9 mouse cellular contexts compared by ENCODE assay signal in the genomic region with DNA sequence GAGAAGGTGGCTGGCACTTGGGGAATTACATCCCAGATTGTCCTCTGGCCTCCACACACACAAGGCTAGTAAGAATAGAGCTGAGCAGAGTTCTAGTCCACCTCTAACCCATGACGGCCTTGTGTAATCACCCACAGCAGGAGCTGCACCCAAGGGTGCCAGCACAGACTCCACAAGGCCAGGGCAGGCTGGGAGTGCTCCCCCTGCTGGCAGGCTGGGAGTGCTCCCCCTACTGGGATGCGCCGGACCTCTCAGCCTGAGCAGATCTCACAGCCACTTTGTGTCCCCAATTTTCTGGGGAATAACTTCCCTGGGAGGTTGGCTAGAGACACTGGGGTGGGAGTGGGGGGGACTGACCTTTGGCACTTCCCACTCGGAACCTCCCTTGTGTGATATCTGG.
DNase-seq lines count a peak whose midpoint lies in the region; ATAC-seq and TF ChIP-seq lines count a peak whose summit lies in the region.
"Had no signal": no experiment of that assay in that cellular context is flagged by ENCODE, and none has a peak within 500 bp of the region (broad histone marks: within the 10 kb centered on the region; RNA-seq: fewer than 3 reads in every experiment).

No protein-coding gene starts in this region.

- no peak for TF ChIP-seq EP300 in lung, postnatal 0 days (IDR thresholded peaks at IDR 0.05)

- WGBS in midbrain, embryonic 14.5 days, result 30% methylated on average over 4 of the region's 4 CpGs
- 25% methylated on average over 4 of the region's 4 CpGs for WGBS in midbrain, embryonic 15.5 days
- 13% methylated on average over 4 of the region's 4 CpGs for WGBS in lung, postnatal 0 days

- peak; percentile 44 for DNase-seq in gastrocnemius, adult 18-20 months (ENCODE audit: low spot score)
- no peak for DNase-seq in gastrocnemius, adult 8-10 months (ENCODE audit: low spot score in 2 of 2)
- peak; percentile 41 for DNase-seq in midbrain, embryonic 14.5 days
- peak; percentile 11 for DNase-seq in adipocyte (ENCODE audit: low spot score)
- DNase-seq in embryo, embryonic 9.5 days (ENCODE audit: extremely low spot score), result peak; percentile 34
- peak; percentile 45 for DNase-seq in lung, postnatal 0 days (ENCODE audit: low spot score)
- DNase-seq in thymus, postnatal 10 days (ENCODE audit: low spot score in 2 of 2), result peak; percentile 12 to 77

- no peak overlapping the region for H3K4me3 ChIP-seq in midbrain, embryonic 14.5 days (replicated peaks; ENCODE audit: low read depth, low read length)
- no peak overlapping the region for H3K4me3 ChIP-seq in midbrain, embryonic 15.5 days
- H3K4me3 ChIP-seq in lung, postnatal 0 days (ENCODE audit: low read depth, low read length), result no peak overlapping the region
- H3K4me3 ChIP-seq: limb, embryonic 13.5 days had no signal

- H3K9ac ChIP-seq in midbrain, embryonic 14.5 days (replicated peaks; ENCODE audit: low read length), result no peak overlapping the region
- H3K9ac ChIP-seq in midbrain, embryonic 15.5 days, result no peak overlapping the region
- no peak overlapping the region for H3K9ac ChIP-seq in lung, postnatal 0 days (replicated peaks; ENCODE audit: low read depth)

- no peak overlapping the region for H3K4me2 ChIP-seq in midbrain, embryonic 14.5 days (ENCODE audit: low read length)
- H3K4me2 ChIP-seq in midbrain, embryonic 15.5 days, result no peak overlapping the region
- H3K4me2 ChIP-seq in lung, postnatal 0 days (replicated peaks; ENCODE audit: low read depth, low read length), result no peak overlapping the region
- H3K4me2 ChIP-seq: limb, embryonic 13.5 days had no signal

- no peaks in the 10 kb centered on the region for H3K27me3 ChIP-seq in midbrain, embryonic 14.5 days (ENCODE audit: control insufficient read depth, insufficient read depth, low read length)
- no peaks in the 10 kb centered on the region for H3K27me3 ChIP-seq in midbrain, embryonic 15.5 days (replicated peaks)
- H3K27me3 ChIP-seq in lung, postnatal 0 days (replicated peaks; ENCODE audit: insufficient read depth, low read length), result no peaks in the 10 kb centered on the region
- H3K27me3 ChIP-seq: limb, embryonic 13.5 days had no signal

- H3K9me3 ChIP-seq in midbrain, embryonic 14.5 days (ENCODE audit: control insufficient read depth, low read length), result no peaks in the 10 kb centered on the region
- H3K9me3 ChIP-seq in midbrain, embryonic 15.5 days, result no peaks in the 10 kb centered on the region
- H3K9me3 ChIP-seq in lung, postnatal 0 days (ENCODE audit: low read length), result no peaks in the 10 kb centered on the region
- H3K9me3 ChIP-seq: limb, embryonic 13.5 days had no signal

- no peaks in the 10 kb centered on the region for H3K4me1 ChIP-seq in midbrain, embryonic 14.5 days (ENCODE audit: control insufficient read depth, insufficient read depth, low read length)
- H3K4me1 ChIP-seq in midbrain, embryonic 15.5 days, result no peaks in the 10 kb centered on the region
- no peaks in the 10 kb centered on the region for H3K4me1 ChIP-seq in lung, postnatal 0 days (ENCODE audit: insufficient read depth, low read depth, low read length)
- H3K4me1 ChIP-seq: limb, embryonic 13.5 days had no signal

- peak; percentile 89 for TF ChIP-seq CTCF in lung, postnatal 0 days (IDR thresholded peaks at IDR 0.05)

- ATAC-seq in midbrain, embryonic 14.5 days (ENCODE audit: low FRiP score, low TSS enrichment), result no peak
- no peak for ATAC-seq in midbrain, embryonic 15.5 days (replicated peaks)
- ATAC-seq in lung, postnatal 0 days, result peak; percentile 46; the same call in 1 of the 2 replicates

- H3K27ac ChIP-seq in midbrain, embryonic 14.5 days (replicated peaks; ENCODE audit: low read depth, low read length), result no peak overlapping the region
- no peak overlapping the region for H3K27ac ChIP-seq in midbrain, embryonic 15.5 days
- H3K27ac ChIP-seq in lung, postnatal 0 days (ENCODE audit: low read length), result no peak overlapping the region
- H3K27ac ChIP-seq: limb, embryonic 13.5 days had no signal

- no peaks in the 10 kb centered on the region for H3K36me3 ChIP-seq in midbrain, embryonic 14.5 days (ENCODE audit: control insufficient read depth, insufficient read depth, low read length)
- no peaks in the 10 kb centered on the region for H3K36me3 ChIP-seq in midbrain, embryonic 15.5 days (replicated peaks)
- H3K36me3 ChIP-seq in lung, postnatal 0 days (ENCODE audit: insufficient read depth, low read length), result no peaks in the 10 kb centered on the region
- H3K36me3 ChIP-seq: limb, embryonic 13.5 days had no signal

Comparison
In these comparisons a context has a peak if more than half of its experiments do, and no peak if none do; other contexts are left out.
1. DNase-seq: peak in gastrocnemius, adult 18-20 months (single experiment), midbrain, embryonic 14.5 days (single experiment), adipocyte (single experiment), embryo, embryonic 9.5 days (single experiment), lung, postnatal 0 days (single experiment) and thymus, postnatal 10 days (2 of 2); none in gastrocnemius, adult 8-10 months (0 of 2).